ENCODE assay signal across 21 mouse cellular contexts in the genomic region with DNA sequence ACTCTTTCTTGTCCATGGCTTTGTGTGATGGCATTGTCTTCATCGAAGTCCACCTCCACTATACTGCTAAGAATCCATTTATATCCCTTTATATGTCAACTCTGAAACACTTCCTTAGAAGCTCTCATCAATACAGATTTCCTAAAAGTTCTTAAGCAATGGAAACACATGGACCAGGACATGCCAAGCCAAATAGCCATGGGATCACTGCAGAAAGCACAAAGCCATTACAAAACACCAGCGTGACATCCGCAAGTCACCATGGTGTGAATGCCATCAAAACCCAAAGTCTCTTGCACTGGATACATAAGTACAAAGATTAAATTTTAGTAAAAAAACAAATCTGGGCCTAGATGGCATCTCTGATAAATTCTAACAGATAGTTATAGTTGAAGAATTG. TPM values are rescaled to one million over a fixed set of nuclear protein-coding genes. Genes with fewer than 3 reads are reported as not detected.
DNase-seq lines count a peak whose midpoint lies in the region; ATAC-seq and TF ChIP-seq lines count a peak whose summit lies in the region.
"Had no signal": no experiment of that assay in that cellular context is flagged by ENCODE, and none has a peak within 500 bp of the region (broad histone marks: within the 10 kb centered on the region; RNA-seq: fewer than 3 reads in every experiment).

No protein-coding gene starts in this region.

- no peak overlapping the region for H3K9ac ChIP-seq in liver, adult 2 months (ENCODE audit: low read depth, low read length)
- H3K9ac ChIP-seq in liver, postnatal 0 days (replicated peaks), result no peak overlapping the region

- TF ChIP-seq CTCF in liver, adult 2 months (IDR thresholded peaks at IDR 0.05; ENCODE audit: low read depth, low read length), result no peak
- TF ChIP-seq CTCF in liver, postnatal 0 days (IDR thresholded peaks at IDR 0.05; ENCODE audit: low read depth), result no peak

- no peaks in the 10 kb centered on the region for H3K27me3 ChIP-seq in liver, adult 2 months (ENCODE audit: control insufficient read depth, insufficient read depth, low read length)
- no peaks in the 10 kb centered on the region for H3K27me3 ChIP-seq in liver, postnatal 0 days (ENCODE audit: insufficient read depth, low read length)
- H3K27me3 ChIP-seq: CH12.LX had no signal

- no peak overlapping the region for H3K4me2 ChIP-seq in liver, postnatal 0 days (ENCODE audit: low read depth, low read length)

- H3K4me3 ChIP-seq in liver, adult 2 months (ENCODE audit: insufficient read depth, low read depth, low read length), result no peak overlapping the region
- H3K4me3 ChIP-seq in liver, postnatal 0 days (ENCODE audit: low read depth, low read length), result no peak overlapping the region

- H3K4me1 ChIP-seq in liver, adult 2 months (ENCODE audit: control insufficient read depth, insufficient read depth, low read length), result peaks cover 10% of the 10 kb centered on the region
- no peaks in the 10 kb centered on the region for H3K4me1 ChIP-seq in liver, postnatal 0 days (ENCODE audit: insufficient read depth)

- H3K27ac ChIP-seq in liver, adult 2 months (replicated peaks; ENCODE audit: insufficient read depth, low read depth, low read length), result peak overlapping the region; percentile 86
- H3K27ac ChIP-seq in liver, postnatal 0 days (ENCODE audit: low read depth), result no peak overlapping the region

- ATAC-seq in liver, postnatal 0 days, result no peak
- ATAC-seq: activated CD4-positive, CD25-positive, alpha-beta regulatory T cell, adult 4 months; CD4-positive, CD25-positive, alpha-beta regulatory T cell, adult 4 months; Patski had no signal

- DNase-seq in liver, adult 2 months (ENCODE audit: extremely low read depth, low read depth, low spot score), result peak; percentile 96
- DNase-seq in liver, postnatal 0 days, result no peak
- peak; percentile 84 for DNase-seq in fat pad, adult 2 months (ENCODE audit: extremely low read depth, low read depth, low spot score)
- DNase-seq in kidney, adult 8-10 months, result no peak
- DNase-seq: adrenal gland, adult 2 months; adrenal gland, adult 8-10 months; adrenal gland, postnatal 10 days; adrenal gland, postnatal 14 days; adrenal gland, postnatal 25 days; adrenal gland, postnatal 36 days; B cell, adult 2 months; cerebellum, adult 11 months; cerebellum, adult 11-12 months; cerebellum, adult 18-20 months had no signal

- H3K79me2 ChIP-seq in liver, adult 2 months (ENCODE audit: control insufficient read depth, insufficient read depth, low read length), result peaks cover 3% of the 10 kb centered on the region; the same call in 1 of the 2 replicates

- H3K36me3 ChIP-seq in liver, adult 2 months (ENCODE audit: control insufficient read depth, insufficient read depth, low read length), result peaks cover 11% of the 10 kb centered on the region
- no peaks in the 10 kb centered on the region for H3K36me3 ChIP-seq in liver, postnatal 0 days (replicated peaks; ENCODE audit: insufficient read depth, low read length)
- H3K36me3 ChIP-seq: G1E had no signal

- no peak for TF ChIP-seq EP300 in liver, postnatal 0 days (IDR thresholded peaks at IDR 0.05; ENCODE audit: low read depth)

- 31% methylated on average over 3 of the region's 3 CpGs for WGBS in liver, adult 2 months
- 82% methylated on average over 3 of the region's 3 CpGs for WGBS in liver, postnatal 0 days (ENCODE audit: insufficient replicate concordance)

- TF ChIP-seq POLR2A in liver, adult 2 months (IDR thresholded peaks at IDR 0.05; ENCODE audit: extremely low read depth, insufficient read depth, low read length), result no peak

- no peaks in the 10 kb centered on the region for H3K9me3 ChIP-seq in liver, postnatal 0 days (ENCODE audit: low read length)
- H3K9me3 ChIP-seq: G1E had no signal

RNA-seq across cellular contexts. Expression of a gene that starts 15.3 kb away (rescaled TPM):
- 234 and 283 TPM in 2 replicates for total RNA-seq in liver, adult 2 months (2014; rRNA removed)
- polyA plus RNA-seq in liver, adult 2 months (2012; rRNA removed), result 132 and 197 TPM in 2 replicates
- 67.3 and 69.2 TPM in 2 replicates for polyA plus RNA-seq in liver, postnatal 0 days (2015; fragmentation: Nextera tagmentation; extraction: Ambion mirVana)
- total RNA-seq: adrenal gland, postnatal 25 days; MEL had no signal
- polyA plus RNA-seq: activated CD4-positive, CD25-positive, alpha-beta regulatory T cell, adult 4 months; C2C12; CD4-positive, CD25-positive, alpha-beta regulatory T cell, adult 4 months; G1E; Patski had no signal

RNA-seq across cellular contexts. Expression of a gene that starts 15.5 kb away (rescaled TPM):
- 147 and 179 TPM in 2 replicates for total RNA-seq in liver, adult 2 months (2014; rRNA removed)
- polyA plus RNA-seq in liver, adult 2 months (2012; rRNA removed), result 127 and 153 TPM in 2 replicates
- polyA plus RNA-seq in liver, postnatal 0 days (2015; fragmentation: Nextera tagmentation; extraction: Ambion mirVana), result 162 and 166 TPM in 2 replicates
- total RNA-seq: adrenal gland, postnatal 25 days; CH12.LX; G1E; MEL had no signal
- polyA plus RNA-seq: adrenal gland, adult 2 months; C2C12; G1E had no signal

RNA-seq across cellular contexts. Expression of a gene that starts 51.8 kb away (rescaled TPM):
- total RNA-seq in liver, adult 2 months (2014; rRNA removed), result 1,946 and 4,018 TPM in 2 replicates
- polyA plus RNA-seq in liver, adult 2 months (2012; rRNA removed), result 555 and 844 TPM in 2 replicates
- 2,026 and 2,087 TPM in 2 replicates for polyA plus RNA-seq in liver, postnatal 0 days (2015; fragmentation: Nextera tagmentation; extraction: Ambion mirVana)
- total RNA-seq: CH12.LX, MEL had no signal
- polyA plus RNA-seq: C2C12; CD4-positive, CD25-positive, alpha-beta regulatory T cell, adult 4 months; G1E; Patski had no signal

Comparison
In these comparisons a context has a peak if more than half of its experiments do, and no peak if none do; other contexts are left out.
1. DNase-seq: peak in liver, adult 2 months (single experiment) and fat pad, adult 2 months (single experiment); none in liver, postnatal 0 days (single experiment) and kidney, adult 8-10 months (0 of 2).